Mouse (Mus musculus) megakaryocyte, embryonic 14.5 days (primary cell): ENCODE measurements around the gene Gm525. TPM values are rescaled to one million over a fixed set of nuclear protein-coding genes. Genes with fewer than 3 reads are reported as not detected.
A peak's percentile ranks its signal among the peaks of the same experiment; 100 is the strongest.

ENCODE experiments used
- H3K27me3 ChIP-seq: replicated peaks from 2 replicates; pipeline ENCODE3; 2012; ENCODE audit warnings: inconsistent platforms
- H3K36me3 ChIP-seq: replicated peaks from 2 replicates; pipeline ENCODE3; 2012; ENCODE audit warnings: low read length, inconsistent platforms, mixed read lengths
- H3K4me1 ChIP-seq: 2 replicates; pipeline ENCODE4 v1.6.1; 2012; ENCODE audit warnings: inconsistent platforms
- H3K4me3 ChIP-seq: replicated peaks from 2 replicates; pipeline ENCODE3; 2012; ENCODE audit warnings: moderate library complexity, mild to moderate bottlenecking, inconsistent platforms
- H3K9me3 ChIP-seq: 2 replicates; pipeline ENCODE4 v1.6.1; 2012; ENCODE audit warnings: inconsistent platforms
- FLI1 ChIP-seq: IDR thresholded peaks from 2 replicates; pipeline ENCODE4 v1.6.1; 2012; ENCODE audit warnings: low read length, inconsistent platforms, mixed read lengths
- GATA1 ChIP-seq: IDR thresholded peaks from 3 replicates; pipeline ENCODE4 v1.6.1; 2012; ENCODE audit warnings: mixed read lengths, low read length, inconsistent platforms, borderline replicate concordance
- polyA plus RNA-seq: library from polyadenylated mRNA; stranded (reverse); fragments of >175 nt; gene quantifications from 2 replicates; pipeline ENCODE4 v1.2.3, GENCODE M21; 2012; ENCODE audit warnings: low replicate concordance; ENCODE audit not compliant: insufficient read depth

Gene Gm525
- polyA plus RNA-seq, 1 experiment: not detected

- peaks cover 28% of the 10 kb centered on the region for H3K4me1 ChIP-seq
- TF ChIP-seq FLI1: no peak
- TF ChIP-seq GATA1: no peak
- H3K36me3 ChIP-seq: no peaks in the 10 kb centered on the region
- no peaks in the 10 kb centered on the region for H3K9me3 ChIP-seq
- H3K27me3 ChIP-seq: peaks cover 17% of the 10 kb centered on the region
- no peak overlapping the region for H3K4me3 ChIP-seq
Observed at GRCm38 (mm10) chr11:89107180-89107807, 33.7 kb downstream of the Gm525 start.

- Histone ChIP-seq H3K9me3 (peaks cover 6% of the 10 kb centered on the region), H3K27me3 (peaks cover 45% of the 10 kb centered on the region), H3K4me3 (peak overlapping the region; percentile 47), H3K4me1 (peaks cover 7% of the 10 kb centered on the region), H3K36me3 (no peaks in the 10 kb centered on the region)
- TF ChIP-seq GATA1: no peak
Observed at GRCm38 (mm10) chr11:89124411-89124810, 50.8 kb downstream of the Gm525 start.

- TF ChIP-seq GATA1 (no peak), FLI1 (no peak)
- Histone ChIP-seq H3K27me3 (peaks cover 52% of the 10 kb centered on the region), H3K36me3 (no peaks in the 10 kb centered on the region), H3K4me1 (no peaks in the 10 kb centered on the region; the same call in 1 of the 2 replicates), H3K4me3 (no peak overlapping the region), H3K9me3 (peaks cover 6% of the 10 kb centered on the region)
Observed at GRCm38 (mm10) chr11:89130856-89131255, 57.2 kb downstream of the Gm525 start.

GRCm38 (mm10) chr11:89132406-89132805 is 58.8 kb downstream of the Gm525 start:
- H3K4me1 ChIP-seq: no peaks in the 10 kb centered on the region; the same call in 1 of the 2 replicates

GRCm38 (mm10) chr11:89134211-89134610 is 60.6 kb downstream of the Gm525 start:
- Histone ChIP-seq H3K36me3 (no peaks in the 10 kb centered on the region), H3K9me3 (peaks cover 12% of the 10 kb centered on the region; the same call in 1 of the 2 replicates), H3K4me1 (no peaks in the 10 kb centered on the region; the same call in 1 of the 2 replicates), H3K4me3 (no peak overlapping the region), H3K27me3 (peaks cover 41% of the 10 kb centered on the region)
- no peak for TF ChIP-seq GATA1
- TF ChIP-seq FLI1: no peak

More at GRCm38 (mm10) chr11:89132406-89132805, 58.8 kb downstream of the Gm525 start:
- H3K27me3 ChIP-seq: peaks cover 50% of the 10 kb centered on the region
- no peak overlapping the region for H3K4me3 ChIP-seq
- H3K36me3 ChIP-seq: no peaks in the 10 kb centered on the region
- H3K9me3 ChIP-seq: peaks cover under 1% of the 10 kb centered on the region; the same call in 1 of the 2 replicates
- no peak for TF ChIP-seq GATA1
- no peak for TF ChIP-seq FLI1

GRCm38 (mm10) chr11:89137915-89138314 is 64.3 kb downstream of the Gm525 start:
- Histone ChIP-seq H3K27me3 (peaks cover 24% of the 10 kb centered on the region), H3K36me3 (no peaks in the 10 kb centered on the region), H3K4me3 (no peak overlapping the region), H3K9me3 (peaks cover 21% of the 10 kb centered on the region), H3K4me1 (no peaks in the 10 kb centered on the region)
- TF ChIP-seq FLI1 (no peak), GATA1 (no peak)

Other genes starting within 250 kb of the Gm525 start
- 0.90 and 3.9 TPM in 2 replicates for gene Akap1, start 209.3 kb upstream of the Gm525 start, polyA plus RNA-seq
- gene Scpep1, start 118.4 kb upstream of the Gm525 start, polyA plus RNA-seq: 1.1 and 7.4 TPM in 2 replicates
- not detected in 2 replicates for gene Elobl, start 106.9 kb upstream of the Gm525 start, polyA plus RNA-seq
- gene Coil, start 103.6 kb upstream of the Gm525 start, polyA plus RNA-seq: 2.3 and 3.1 TPM in 2 replicates
- 6.3 and 58.2 TPM in 2 replicates for gene Trim25, start 74.5 kb upstream of the Gm525 start, polyA plus RNA-seq
- 0.70 TPM in 1 of 2 replicates, not detected in the other for gene Dgke, start 7.0 kb upstream of the Gm525 start, polyA plus RNA-seq
- 0.13 and 8.8 TPM in 2 replicates for gene Nog, start 228.5 kb downstream of the Gm525 start, polyA plus RNA-seq